Mouse (Mus musculus): ENCODE data around the gene Rps27rt.

- TF ChIP-seq CTCF (IDR thresholded peaks at IDR 0.05; ENCODE audit: borderline replicate concordance, control insufficient read depth, extremely low read depth, insufficient read depth, low read length, poor library complexity) = no peak
- no peak for TF ChIP-seq POLR2A (IDR thresholded peaks at IDR 0.05; ENCODE audit: control insufficient read depth, extremely low read depth, insufficient read depth, low read length, poor library complexity)
Observed at GRCm38 (mm10) chr9:115008194-115008593, 25.7 kb upstream of the Rps27rt start.

Measured in thymus, adult 2 months (tissue).